Mouse (Mus musculus) heart, adult 8-10 months (tissue): ENCODE measurements around the gene Mapk10. TPM values are rescaled to one million over a fixed set of nuclear protein-coding genes. Genes with fewer than 3 reads are reported as not detected.

Experiments
- DNase-seq: peaks from one replicate; pipeline ENCODE4 v3.0.0; 2022; ENCODE audit warnings: low spot score
- total RNA-seq, 4 experiments: library from RNA; stranded (reverse); gene quantifications; 2 replicates each; pipeline ENCODE4 v1.2.4; 2022

Mapk10 gene
- 10 to 100 TPM; 25.7 to 37.2 (median 31.2) TPM for total RNA-seq

GRCm38 (mm10) chr5:103211101-103211848 is at the start of gene Mapk10:
Gene Mapk10, minus strand, starts transcription at chr5:103211334.
- DNase-seq: peak; percentile 27

GRCm38 (mm10) chr5:103256144-103256543 is 45.0 kb upstream of the Mapk10 start:
- DNase-seq: no peak

- DNase-seq: no peak
Observed at GRCm38 (mm10) chr5:103242430-103242829, 31.3 kb upstream of the Mapk10 start.

- no peak for DNase-seq
Observed at GRCm38 (mm10) chr5:103231822-103232221, 20.7 kb upstream of the Mapk10 start.

GRCm38 (mm10) chr5:103230334-103230733 is 19.2 kb upstream of the Mapk10 start:
- no peak for DNase-seq

GRCm38 (mm10) chr5:103229321-103229720 is 18.2 kb upstream of the Mapk10 start:
- DNase-seq: no peak

GRCm38 (mm10) chr5:103221997-103222396 is 10.9 kb upstream of the Mapk10 start:
- DNase-seq: no peak

- no peak for DNase-seq
Observed at GRCm38 (mm10) chr5:103210644-103211043, 490 bp downstream of the Mapk10 start.

GRCm38 (mm10) chr5:103210018-103210417 is 1.1 kb downstream of the Mapk10 start:
- DNase-seq: peak; percentile 19

- DNase-seq: no peak
Observed at GRCm38 (mm10) chr5:103209486-103209885, 1.6 kb downstream of the Mapk10 start.

GRCm38 (mm10) chr5:103208869-103209268 is 2.3 kb downstream of the Mapk10 start:
- DNase-seq: no peak

- no peak for DNase-seq
Observed at GRCm38 (mm10) chr5:103208021-103208511, 3.1 kb downstream of the Mapk10 start.

GRCm38 (mm10) chr5:103197796-103198325 is 13.3 kb downstream of the Mapk10 start:
- DNase-seq: no peak

- DNase-seq: no peak
Observed at GRCm38 (mm10) chr5:103194549-103194948, 16.6 kb downstream of the Mapk10 start.

GRCm38 (mm10) chr5:103193700-103194099 is 17.4 kb downstream of the Mapk10 start:
- no peak for DNase-seq

GRCm38 (mm10) chr5:103191577-103191976 is 19.6 kb downstream of the Mapk10 start:
- no peak for DNase-seq

GRCm38 (mm10) chr5:103184256-103184655 is 26.9 kb downstream of the Mapk10 start:
- no peak for DNase-seq

- no peak for DNase-seq
Observed at GRCm38 (mm10) chr5:103181622-103182021, 29.5 kb downstream of the Mapk10 start.

GRCm38 (mm10) chr5:103177010-103177409 is 34.1 kb downstream of the Mapk10 start:
- DNase-seq: no peak

- DNase-seq: peak; percentile 9
Observed at GRCm38 (mm10) chr5:103175989-103176388, 35.1 kb downstream of the Mapk10 start.

GRCm38 (mm10) chr5:103174607-103175006 is 36.5 kb downstream of the Mapk10 start:
- DNase-seq: no peak

- no peak for DNase-seq
Observed at GRCm38 (mm10) chr5:103171207-103171606, 39.9 kb downstream of the Mapk10 start.

GRCm38 (mm10) chr5:103167371-103167770 is 43.8 kb downstream of the Mapk10 start:
- DNase-seq: no peak
